Mouse (Mus musculus): ENCODE results near the gene Tceal1. TPM values are rescaled to one million over a fixed set of nuclear protein-coding genes. Genes with fewer than 3 reads are reported as not detected.
A peak's percentile ranks its signal among the peaks of the same experiment; 100 is the strongest.
"Not testable (repeated sequence)": the region's sequence is repeated elsewhere in the genome, so short reads cannot be mapped to it uniquely, and the experiment has no call there.

Tceal1 gene
- polyA plus RNA-seq (2012; rRNA removed): 17.5 and 18.7 TPM in 2 replicates

DNA sequence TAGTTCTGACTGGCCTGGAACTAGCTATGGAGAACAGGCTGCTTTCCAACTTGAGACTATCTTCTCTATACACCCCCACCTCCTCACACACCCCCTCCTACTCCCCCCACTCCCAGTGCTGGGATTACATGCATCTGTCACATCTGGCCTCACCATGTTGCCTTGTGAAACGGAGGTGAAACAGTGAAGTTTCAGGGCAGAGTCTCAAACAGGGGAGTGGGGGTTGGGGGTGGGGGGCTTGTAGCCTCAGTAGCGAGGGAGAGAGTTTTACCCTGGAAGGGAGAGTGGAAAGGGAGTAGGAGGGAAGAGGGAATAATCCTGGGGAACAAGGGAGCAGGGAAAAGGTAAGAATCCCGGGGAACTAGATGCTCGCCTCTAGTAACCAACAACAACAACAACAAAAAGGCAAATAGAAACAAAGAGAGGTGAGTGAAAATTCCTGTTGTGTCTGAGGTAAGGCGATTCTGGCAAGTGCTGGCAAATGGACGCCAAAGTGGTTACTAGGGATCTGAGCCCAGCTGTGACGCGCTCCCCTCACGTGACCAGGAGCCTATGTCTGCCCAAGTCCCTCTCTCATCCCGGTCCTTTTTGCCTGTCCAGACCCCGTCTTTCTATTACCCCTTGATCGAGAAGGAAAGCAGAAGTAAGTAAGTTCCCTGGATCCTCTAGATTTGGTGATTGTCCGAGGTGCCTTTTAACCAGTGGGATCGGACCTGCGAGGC lies at the start of gene Tceal1:
TSS of gene Tceal1 (plus strand) at position 537 of the 722 bp plus-strand sequence.
- Histone ChIP-seq H3K4me3 (replicated peaks; ENCODE audit: insufficient read depth, low read depth, low read length) (peak within 1 kb of the TSS; percentile 83), H3K27ac (ENCODE audit: insufficient read depth, low read length) (peak within 1 kb of the TSS; percentile 38), H3K4me1 (ENCODE audit: control insufficient read depth, insufficient read depth, low read length) (no peaks in the 10 kb centered on the region), H3K27me3 (ENCODE audit: control insufficient read depth, insufficient read depth, low read length) (no peaks in the 10 kb centered on the region)
- DNase-seq: peak; percentile 70 to 74
- TF ChIP-seq CTCF (IDR thresholded peaks at IDR 0.05; ENCODE audit: borderline replicate concordance, insufficient read depth, low read depth, low read length) (no peak), POLR2A (IDR thresholded peaks at IDR 0.05; ENCODE audit: borderline replicate concordance, insufficient read depth, low read length) (peak; percentile 33; the same call in 1 of the 2 replicates)
- WGBS: 7% methylated on average over 15 of the region's 15 CpGs

DNA sequence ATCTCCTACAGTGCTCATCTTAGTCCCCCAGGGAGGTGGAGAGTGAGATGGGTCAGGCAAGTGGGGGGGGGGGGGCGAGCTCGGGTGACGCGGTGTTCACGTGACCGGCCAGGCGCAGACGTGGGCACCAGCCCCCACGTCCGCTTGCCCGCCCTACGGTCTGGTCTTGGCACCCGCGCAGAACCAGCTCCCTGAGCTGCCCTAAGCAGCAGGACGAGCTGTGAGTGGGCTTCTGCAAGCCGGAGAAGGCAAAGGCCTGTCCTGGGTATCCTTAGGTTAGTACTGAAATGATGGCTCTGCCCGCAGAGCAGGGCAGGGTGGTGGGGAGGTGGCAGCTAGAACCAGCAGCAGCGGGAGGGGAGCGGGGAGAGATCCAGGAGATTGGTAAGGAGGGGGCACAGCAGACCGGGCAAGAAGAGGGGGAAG lies 41.5 kb upstream of the Tceal1 start:
- 8% methylated on average over 9 of the region's 20 CpGs for WGBS
- H3K4me3 ChIP-seq (replicated peaks; ENCODE audit: insufficient read depth, low read depth, low read length): peak overlapping the region; percentile 86
- no peaks in the 10 kb centered on the region for H3K27me3 ChIP-seq (ENCODE audit: control insufficient read depth, insufficient read depth, low read length)
- DNase-seq: peak; percentile 74 to 76
- peak overlapping the region; percentile 90 for H3K27ac ChIP-seq (ENCODE audit: insufficient read depth, low read length)
- TF ChIP-seq POLR2A (IDR thresholded peaks at IDR 0.05; ENCODE audit: borderline replicate concordance, insufficient read depth, low read length): peak; percentile 70; the same call in 1 of the 2 replicates
- TF ChIP-seq CTCF (IDR thresholded peaks at IDR 0.05; ENCODE audit: borderline replicate concordance, insufficient read depth, low read depth, low read length): no peak
- no peaks in the 10 kb centered on the region for H3K4me1 ChIP-seq (ENCODE audit: control insufficient read depth, insufficient read depth, low read length)

- not testable (repeated sequence) for H3K27me3 ChIP-seq (ENCODE audit: control insufficient read depth, insufficient read depth, low read length); H3K4me1 ChIP-seq (ENCODE audit: control insufficient read depth, insufficient read depth, low read length)
- 12% methylated on average over 22 of the region's 24 CpGs for WGBS
- H3K4me3 ChIP-seq (replicated peaks; ENCODE audit: insufficient read depth, low read depth, low read length): peak overlapping the region; percentile 86
- H3K27ac ChIP-seq (ENCODE audit: insufficient read depth, low read length): peak overlapping the region; percentile 90
- DNase-seq: peak; percentile 38 to 51
These were observed 40.9 kb upstream of the Tceal1 start for GRCm38 (mm10) chrX:136666762-136667464.

GRCm38 (mm10) chrX:136668794-136669193 lies 39.0 kb upstream of the Tceal1 start:
- Histone ChIP-seq H3K4me1 (ENCODE audit: control insufficient read depth, insufficient read depth, low read length) (no peaks in the 10 kb centered on the region), H3K4me3 (replicated peaks; ENCODE audit: insufficient read depth, low read depth, low read length) (no peak overlapping the region), H3K27me3 (ENCODE audit: control insufficient read depth, insufficient read depth, low read length) (no peaks in the 10 kb centered on the region), H3K27ac (ENCODE audit: insufficient read depth, low read length) (no peak overlapping the region)
- no peak for DNase-seq
- TF ChIP-seq CTCF (IDR thresholded peaks at IDR 0.05; ENCODE audit: borderline replicate concordance, insufficient read depth, low read depth, low read length) (no peak), POLR2A (IDR thresholded peaks at IDR 0.05; ENCODE audit: borderline replicate concordance, insufficient read depth, low read length) (no peak)
- 21% methylated on average over 2 of the region's 2 CpGs for WGBS

DNA sequence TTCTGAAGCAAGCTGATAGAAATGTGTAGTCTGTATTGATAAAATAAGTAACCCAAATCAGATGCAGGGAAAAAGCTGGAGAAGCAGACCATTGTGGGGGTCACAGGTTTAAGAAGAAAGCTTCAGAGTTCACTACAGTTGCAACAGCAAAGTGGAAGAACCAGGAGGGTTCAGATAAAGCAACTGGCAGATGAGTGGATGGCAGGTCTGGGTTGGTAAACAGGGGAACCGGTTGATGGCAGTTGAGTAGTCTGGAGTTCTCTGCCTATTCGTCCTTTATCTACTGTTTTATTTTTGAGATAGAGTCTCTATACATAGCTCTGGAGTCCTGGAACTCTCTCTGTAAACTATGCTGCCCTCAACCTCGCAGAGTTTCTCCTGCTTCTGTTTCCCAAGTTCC lies 26.8 kb upstream of the Tceal1 start:
- H3K4me3 ChIP-seq (replicated peaks; ENCODE audit: insufficient read depth, low read depth, low read length): no peak overlapping the region
- WGBS: 70% methylated on average over 3 of the region's 3 CpGs
- no peak for TF ChIP-seq CTCF (IDR thresholded peaks at IDR 0.05; ENCODE audit: borderline replicate concordance, insufficient read depth, low read depth, low read length)
- no peak for TF ChIP-seq POLR2A (IDR thresholded peaks at IDR 0.05; ENCODE audit: borderline replicate concordance, insufficient read depth, low read length)

DNA sequence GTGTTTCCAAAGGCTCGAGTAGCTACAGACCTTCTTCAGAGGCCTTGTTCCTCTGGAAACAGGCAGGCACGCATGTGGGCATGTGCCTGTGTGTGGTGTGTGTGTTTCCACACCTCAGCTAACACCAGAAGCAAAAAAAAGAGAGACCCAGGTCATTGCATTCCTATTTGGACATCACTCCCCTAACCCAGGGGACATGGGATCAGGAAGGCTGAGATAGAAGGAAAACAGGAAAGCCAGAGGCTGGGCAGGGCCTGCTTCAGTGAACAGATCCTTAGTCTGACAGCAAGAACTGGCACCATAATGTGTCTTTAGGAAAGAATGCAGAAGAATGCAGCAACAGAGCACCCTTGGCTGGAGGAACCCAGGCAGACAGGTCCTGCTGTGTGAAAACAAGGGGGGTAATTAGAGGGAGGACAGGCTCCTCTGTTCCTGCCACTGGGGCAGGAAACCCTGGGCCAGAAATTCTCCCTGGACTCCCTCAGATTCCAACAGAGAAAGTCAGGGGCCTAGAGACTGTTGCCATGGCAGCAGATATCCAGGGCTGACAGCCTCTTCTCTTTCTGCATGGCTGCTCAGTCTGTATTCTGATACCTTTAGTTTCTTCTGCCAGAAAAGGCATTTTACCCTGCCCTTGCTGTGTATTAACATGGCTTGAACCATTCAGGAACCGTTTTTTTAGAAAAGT lies 16.0 kb upstream of the Tceal1 start:
- H3K4me1 ChIP-seq (ENCODE audit: control insufficient read depth, insufficient read depth, low read length); H3K4me3 ChIP-seq (replicated peaks; ENCODE audit: insufficient read depth, low read depth, low read length); H3K27me3 ChIP-seq (ENCODE audit: control insufficient read depth, insufficient read depth, low read length); DNase-seq; H3K27ac ChIP-seq (ENCODE audit: insufficient read depth, low read length): not testable (repeated sequence)
- 19% methylated on average over 3 of the region's 3 CpGs for WGBS

More for the DNA sequence above, 26.8 kb upstream of the Tceal1 start:
- DNase-seq: no peak
- H3K4me1 ChIP-seq (ENCODE audit: control insufficient read depth, insufficient read depth, low read length): no peaks in the 10 kb centered on the region
- no peaks in the 10 kb centered on the region for H3K27me3 ChIP-seq (ENCODE audit: control insufficient read depth, insufficient read depth, low read length)
- no peak overlapping the region for H3K27ac ChIP-seq (ENCODE audit: insufficient read depth, low read length)

DNA sequence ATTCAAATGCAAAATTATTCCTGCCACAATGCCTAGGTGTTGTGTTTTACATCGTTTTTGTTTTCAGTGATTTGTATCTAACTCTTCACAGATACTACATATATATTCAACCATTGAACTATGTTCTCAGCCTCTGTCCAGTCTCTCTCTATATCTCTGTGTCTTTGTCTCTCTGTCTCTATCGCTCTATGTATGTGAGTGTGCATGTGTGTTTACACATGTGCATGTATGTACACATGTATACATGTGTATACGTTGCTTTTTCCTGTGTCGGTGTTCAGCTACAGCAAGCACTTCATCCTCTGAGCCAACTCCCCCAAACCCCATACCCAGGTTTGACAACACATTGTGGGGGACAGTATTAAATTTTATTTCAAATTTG lies 15.5 kb upstream of the Tceal1 start:
- no peak overlapping the region for H3K4me3 ChIP-seq (replicated peaks; ENCODE audit: insufficient read depth, low read depth, low read length)
- peaks cover 6% of the 10 kb centered on the region for H3K4me1 ChIP-seq (ENCODE audit: control insufficient read depth, insufficient read depth, low read length)
- H3K27ac ChIP-seq (ENCODE audit: insufficient read depth, low read length): no peak overlapping the region
- no peaks in the 10 kb centered on the region for H3K27me3 ChIP-seq (ENCODE audit: control insufficient read depth, insufficient read depth, low read length)
- 44% methylated on average over 4 of the region's 4 CpGs for WGBS
- no peak for TF ChIP-seq CTCF (IDR thresholded peaks at IDR 0.05; ENCODE audit: borderline replicate concordance, insufficient read depth, low read depth, low read length)
- TF ChIP-seq POLR2A (IDR thresholded peaks at IDR 0.05; ENCODE audit: borderline replicate concordance, insufficient read depth, low read length): no peak
- no peak for DNase-seq

GRCm38 (mm10) chrX:136693196-136693595 lies 14.6 kb upstream of the Tceal1 start:
- TF ChIP-seq POLR2A (IDR thresholded peaks at IDR 0.05; ENCODE audit: borderline replicate concordance, insufficient read depth, low read length) (no peak), CTCF (IDR thresholded peaks at IDR 0.05; ENCODE audit: borderline replicate concordance, insufficient read depth, low read depth, low read length) (no peak)
- DNase-seq: no peak
- no peaks in the 10 kb centered on the region for H3K27me3 ChIP-seq (ENCODE audit: control insufficient read depth, insufficient read depth, low read length)
- H3K4me3 ChIP-seq (replicated peaks; ENCODE audit: insufficient read depth, low read depth, low read length): no peak overlapping the region
- H3K4me1 ChIP-seq (ENCODE audit: control insufficient read depth, insufficient read depth, low read length): peaks cover 6% of the 10 kb centered on the region
- WGBS: 44% methylated on average over 5 of the region's 5 CpGs
- no peak overlapping the region for H3K27ac ChIP-seq (ENCODE audit: insufficient read depth, low read length)

Data from cerebellum, adult 2 months (tissue).